Mouse (Mus musculus) cerebellum, adult 2 months (tissue): Measurements from ENCODE around the gene Gm45062. TPM values are rescaled to one million over a fixed set of nuclear protein-coding genes. Genes with fewer than 3 reads are reported as not detected.

Experiments used
- DNase-seq, 2 experiments: peaks; one replicate each; pipeline ENCODE4 v3.0.0; 2021
- H3K27ac ChIP-seq: fragments of 200-500 bp; 2 replicates; pipeline ENCODE4 v1.5.1; 2012; ENCODE audit warnings: low read length, control low read depth, inconsistent platforms; ENCODE audit not compliant: insufficient read depth
- H3K27me3 ChIP-seq: fragments of 200-500 bp; 2 replicates; pipeline ENCODE4 v1.6.1; 2012; ENCODE audit warnings: inconsistent platforms, mild to moderate bottlenecking, low read length, moderate library complexity; ENCODE audit not compliant: control insufficient read depth, insufficient read depth
- H3K4me1 ChIP-seq: fragments of 200-500 bp; 2 replicates; pipeline ENCODE4 v1.6.1; 2011; ENCODE audit warnings: low read length; ENCODE audit not compliant: control insufficient read depth, insufficient read depth
- H3K4me3 ChIP-seq: fragments of 200-500 bp; replicated peaks from 2 replicates; pipeline ENCODE3; 2011; ENCODE audit warnings: mild to moderate bottlenecking, low read depth, low read length, control low read depth; ENCODE audit not compliant: insufficient read depth
- CTCF ChIP-seq: fragments of 200-500 bp; IDR thresholded peaks from 2 replicates; pipeline ENCODE4 v1.5.1; 2011; ENCODE audit warnings: low read depth, mild to moderate bottlenecking, control low read depth, low read length, moderate library complexity, borderline replicate concordance; ENCODE audit not compliant: insufficient read depth
- POLR2A ChIP-seq: fragments of 200-500 bp; IDR thresholded peaks from 2 replicates; pipeline ENCODE4 v1.6.1; 2011; ENCODE audit warnings: low read length, control low read depth, borderline replicate concordance; ENCODE audit not compliant: insufficient read depth
- WGBS: fragments of 180-500 bp; shearing (Covaris S2); methylation state at CpG from one replicate; pipeline ENCODE4 v1.1.7; 2018; 5-methylcytosine and 5-hydroxymethylcytosine counted together
- polyA plus RNA-seq: library from polyadenylated mRNA; depleted of rRNA; stranded (reverse); fragments of >200 nt; gene quantifications from 2 replicates; pipeline ENCODE4 v1.2.3, GENCODE M21; 2012

The Gm45062 gene
- polyA plus RNA-seq, 1 experiment = 20.5 TPM

- no peak for TF ChIP-seq CTCF
- no peak for TF ChIP-seq POLR2A
- Histone ChIP-seq H3K4me1 (no peaks in the 10 kb centered on the region), H3K4me3 (no peak overlapping the region), H3K27ac (no peak overlapping the region), H3K27me3 (no peaks in the 10 kb centered on the region)
- 99% methylated on average over 4 of the region's 4 CpGs for whole genome bisulfite sequencing
- DNase-seq = no peak
Measured at GRCm38 (mm10) chr6:8367675-8368074, 108.4 kb downstream of the Gm45062 start.

DNA sequence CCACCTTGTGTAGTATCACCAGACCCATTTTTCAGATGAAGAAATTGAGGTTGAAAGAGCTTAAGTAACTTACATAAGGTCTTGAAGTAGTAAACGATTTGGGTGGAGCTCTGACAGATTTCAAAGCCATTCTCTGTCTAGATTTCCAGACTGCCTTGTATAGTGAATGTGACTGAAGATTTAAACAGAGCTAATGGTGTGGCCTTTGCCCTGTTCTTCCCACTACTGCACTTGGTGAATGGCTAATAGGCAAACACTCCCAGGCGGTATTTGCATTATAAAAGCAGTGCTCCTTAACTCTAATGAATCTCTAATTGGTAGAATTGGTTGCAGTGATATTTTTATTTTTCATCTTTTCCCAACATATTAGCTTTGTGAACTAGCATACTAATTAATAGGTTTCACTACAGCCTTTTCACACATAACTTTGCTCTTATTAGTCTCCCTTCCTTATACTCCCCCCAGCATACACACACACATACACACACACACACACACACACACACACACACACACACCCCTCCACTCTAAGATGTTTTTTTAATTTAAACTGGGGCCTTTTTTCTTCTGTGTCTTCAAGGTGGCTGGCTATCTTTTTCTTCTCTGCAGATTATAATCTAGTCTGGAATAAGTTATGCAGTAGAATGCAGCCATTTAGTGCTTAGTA is 109.1 kb downstream of the Gm45062 start:
- Histone ChIP-seq H3K4me1 (no peaks in the 10 kb centered on the region), H3K4me3 (no peak overlapping the region), H3K27me3 (no peaks in the 10 kb centered on the region), H3K27ac (no peak overlapping the region)
- WGBS = 87% methylated on average over 2 of the region's 2 CpGs
- DNase-seq = no peak
- TF ChIP-seq POLR2A (no peak), CTCF (no peak)

DNA sequence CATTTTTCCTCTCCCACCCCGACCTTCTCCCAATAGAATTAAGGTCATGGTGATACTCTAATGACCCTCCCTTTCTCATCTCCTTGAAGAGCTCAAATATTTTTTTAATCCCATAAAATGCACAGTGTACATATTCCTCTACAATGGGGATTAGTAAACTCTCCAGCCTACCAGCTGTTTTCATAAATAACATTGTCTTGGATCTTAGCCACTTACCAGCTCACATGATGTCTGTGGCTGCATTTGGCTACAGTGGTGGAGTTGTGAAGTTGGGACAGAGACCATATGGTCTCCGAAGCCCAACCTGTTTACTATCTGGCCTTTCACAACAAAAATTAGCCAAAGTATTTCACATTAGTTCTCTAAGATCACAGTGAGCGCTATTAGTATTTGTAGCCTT is 111.4 kb downstream of the Gm45062 start:
- no peaks in the 10 kb centered on the region; the same call in 1 of the 2 replicates for H3K4me1 ChIP-seq
- TF ChIP-seq POLR2A = no peak
- no peaks in the 10 kb centered on the region for H3K27me3 ChIP-seq
- no peak overlapping the region for H3K4me3 ChIP-seq
- H3K27ac ChIP-seq = no peak overlapping the region
- 49% methylated on average over 3 of the region's 3 CpGs for WGBS
- DNase-seq = no peak

GRCm38 (mm10) chr6:8373051-8373450 is 113.8 kb downstream of the Gm45062 start:
- no peaks in the 10 kb centered on the region; the same call in 1 of the 2 replicates for H3K4me1 ChIP-seq
- H3K27me3 ChIP-seq = no peaks in the 10 kb centered on the region
- DNase-seq = no peak
- H3K27ac ChIP-seq = no peak overlapping the region
- H3K4me3 ChIP-seq = no peak overlapping the region
- WGBS = 64% methylated on average over 2 of the region's 2 CpGs
- TF ChIP-seq CTCF = no peak
- TF ChIP-seq POLR2A = no peak

GRCm38 (mm10) chr6:8373851-8374250 is 114.6 kb downstream of the Gm45062 start:
- TF ChIP-seq POLR2A (no peak), CTCF (no peak)
- no peak for DNase-seq
- no peaks in the 10 kb centered on the region; the same call in 1 of the 2 replicates for H3K4me1 ChIP-seq
- 23% methylated on average over 8 of the region's 8 CpGs for WGBS
- no peak overlapping the region for H3K27ac ChIP-seq
- no peak overlapping the region for H3K4me3 ChIP-seq
- no peaks in the 10 kb centered on the region for H3K27me3 ChIP-seq

- 71% methylated on average over 6 of the region's 6 CpGs for WGBS
Measured at GRCm38 (mm10) chr6:8374290-8374689, 115.0 kb downstream of the Gm45062 start.

DNA sequence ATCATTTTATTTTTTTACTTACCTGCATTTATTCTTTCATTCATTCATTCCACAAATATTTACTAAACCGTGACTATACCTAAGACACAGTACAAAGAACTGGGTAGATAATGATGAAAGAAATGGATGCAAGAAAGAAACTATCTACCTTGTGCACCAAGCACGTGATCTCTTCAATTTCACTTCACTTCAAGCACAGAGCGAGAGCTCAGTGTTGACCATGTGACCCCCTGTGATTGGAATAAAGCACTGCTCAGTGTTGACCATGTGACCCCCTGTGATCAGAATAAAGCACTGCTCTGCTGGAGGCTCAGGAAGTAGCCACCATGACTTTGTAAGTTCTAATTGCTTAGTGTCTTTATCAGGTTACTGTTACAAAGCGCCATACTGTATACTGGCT is 115.5 kb downstream of the Gm45062 start:
- no peaks in the 10 kb centered on the region for H3K27me3 ChIP-seq
- H3K4me3 ChIP-seq = no peak overlapping the region
- TF ChIP-seq POLR2A = no peak
- TF ChIP-seq CTCF = no peak
- no peaks in the 10 kb centered on the region; the same call in 1 of the 2 replicates for H3K4me1 ChIP-seq
- WGBS = 96% methylated on average over 4 of the region's 4 CpGs
- no peak overlapping the region for H3K27ac ChIP-seq
- no peak for DNase-seq

More at GRCm38 (mm10) chr6:8374290-8374689, 115.0 kb downstream of the Gm45062 start:
- no peak for DNase-seq
- TF ChIP-seq POLR2A = no peak
- no peak for TF ChIP-seq CTCF
- Histone ChIP-seq H3K27me3 (no peaks in the 10 kb centered on the region), H3K4me3 (no peak overlapping the region), H3K4me1 (no peaks in the 10 kb centered on the region; the same call in 1 of the 2 replicates), H3K27ac (no peak overlapping the region)

DNA sequence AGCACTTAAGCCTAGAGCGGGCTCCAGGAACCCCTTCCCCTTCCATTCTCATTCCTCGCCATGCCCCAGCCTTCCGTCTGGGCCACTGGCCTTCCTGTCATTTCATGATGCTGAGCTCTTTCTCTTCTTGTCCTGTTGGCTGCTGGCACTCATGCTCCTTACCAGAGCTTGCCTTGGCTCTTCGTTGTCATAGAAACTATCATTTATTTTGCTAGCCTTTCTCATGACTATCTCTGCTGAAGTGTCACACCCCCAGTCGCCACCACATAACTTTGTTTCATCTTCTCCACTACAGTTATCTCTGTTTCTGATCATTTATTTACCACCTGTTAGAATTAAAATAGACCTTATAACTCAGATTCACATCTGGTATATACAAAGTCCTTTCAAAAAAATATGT is 117.1 kb downstream of the Gm45062 start:
- DNase-seq = no peak
- H3K4me1 ChIP-seq = no peaks in the 10 kb centered on the region; the same call in 1 of the 2 replicates
- TF ChIP-seq POLR2A (no peak), CTCF (no peak)
- H3K27me3 ChIP-seq = no peaks in the 10 kb centered on the region
- WGBS = 90% methylated on average over 5 of the region's 5 CpGs
- H3K27ac ChIP-seq = no peak overlapping the region
- H3K4me3 ChIP-seq = no peak overlapping the region
